Mouse (Mus musculus) naive thymus-derived CD4-positive, alpha-beta T cell, adult 2 months (primary cell): ENCODE measurements around the gene Wapl.
A peak's percentile ranks its signal among the peaks of the same experiment; 100 is the strongest.

Experiments
- DNase-seq: peaks from one replicate; pipeline ENCODE4 v3.0.0-alpha.2; 2011; ENCODE audit warnings: low read depth

The Wapl gene

DNA sequence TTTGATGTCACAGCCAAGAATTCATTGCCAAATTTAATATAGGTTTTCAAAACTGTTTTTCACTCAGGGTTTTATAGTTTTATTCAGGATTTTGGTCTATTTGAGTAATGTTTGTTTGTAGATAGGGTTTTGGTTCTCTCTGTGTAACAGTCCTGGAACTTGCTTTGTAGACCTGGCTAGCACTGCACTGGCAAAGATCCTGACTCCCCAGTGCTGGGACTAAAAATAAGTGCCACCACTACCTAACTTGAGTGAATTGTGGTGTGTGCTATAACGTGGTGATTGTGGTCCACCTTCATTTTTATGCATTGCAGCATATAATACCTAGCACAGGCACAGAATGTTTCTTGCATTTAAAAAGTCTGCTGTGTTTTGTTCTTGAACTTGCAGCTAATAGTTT lies 23.6 kb downstream of the Wapl start:
- no peak for DNase-seq

DNA sequence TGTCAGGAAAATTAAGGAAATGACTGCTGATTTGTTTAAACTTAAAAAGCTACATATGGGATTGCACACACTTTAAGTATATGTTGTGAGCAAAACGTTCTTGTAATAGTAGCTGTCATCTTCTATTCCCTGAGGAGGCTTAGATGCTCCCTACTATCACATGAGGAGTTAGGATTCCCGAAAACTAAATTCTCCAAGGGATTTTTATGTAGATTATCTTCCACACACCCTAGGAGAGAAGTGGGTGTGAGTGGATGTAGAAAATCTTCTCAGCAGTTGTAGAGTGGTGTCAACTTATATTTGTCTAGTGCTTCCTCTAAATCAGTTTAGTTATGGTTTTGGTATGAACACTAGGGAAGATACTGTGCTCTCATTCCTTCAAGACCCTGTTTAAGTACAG lies 36.5 kb downstream of the Wapl start:
- no peak for DNase-seq

DNA sequence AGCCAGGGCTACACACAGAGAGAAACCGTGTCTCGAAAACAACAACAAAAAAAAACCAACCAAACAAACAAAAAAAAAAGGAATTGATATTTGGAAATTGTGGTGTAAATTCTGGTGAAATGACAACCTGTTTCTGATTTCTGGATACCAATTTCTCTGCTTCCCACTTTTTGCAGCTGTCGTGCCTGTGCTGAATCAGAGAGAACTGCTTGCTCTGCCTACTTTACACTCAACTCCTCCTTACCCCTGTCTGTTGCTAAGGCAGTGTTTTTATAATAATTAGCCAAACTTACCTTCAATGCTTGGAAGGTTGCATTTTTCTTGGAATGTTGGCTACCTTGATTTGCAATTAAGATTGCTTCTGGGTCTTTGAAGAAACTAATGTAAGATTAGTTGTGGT lies 38.3 kb downstream of the Wapl start:
- no peak for DNase-seq

DNA sequence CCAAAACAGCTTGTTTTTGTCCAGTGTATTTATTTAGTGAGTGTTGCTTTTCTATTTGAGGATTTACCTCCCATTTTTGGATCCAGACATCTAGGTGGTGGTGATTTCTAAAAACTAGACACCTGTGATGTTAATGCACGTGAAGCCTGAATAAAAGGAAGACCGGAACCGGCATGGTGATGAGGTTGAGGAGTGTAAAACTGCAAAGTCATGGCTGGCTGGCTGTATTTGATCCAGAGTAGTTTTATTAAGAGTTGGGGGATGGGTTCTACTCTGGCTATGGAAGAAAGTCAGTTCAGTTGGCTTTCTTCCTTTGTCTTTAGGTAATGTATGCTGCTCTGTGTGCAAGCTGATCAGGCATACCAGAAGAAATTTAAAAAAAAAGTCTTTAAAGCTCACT lies 39.1 kb downstream of the Wapl start:
- no peak for DNase-seq

DNA sequence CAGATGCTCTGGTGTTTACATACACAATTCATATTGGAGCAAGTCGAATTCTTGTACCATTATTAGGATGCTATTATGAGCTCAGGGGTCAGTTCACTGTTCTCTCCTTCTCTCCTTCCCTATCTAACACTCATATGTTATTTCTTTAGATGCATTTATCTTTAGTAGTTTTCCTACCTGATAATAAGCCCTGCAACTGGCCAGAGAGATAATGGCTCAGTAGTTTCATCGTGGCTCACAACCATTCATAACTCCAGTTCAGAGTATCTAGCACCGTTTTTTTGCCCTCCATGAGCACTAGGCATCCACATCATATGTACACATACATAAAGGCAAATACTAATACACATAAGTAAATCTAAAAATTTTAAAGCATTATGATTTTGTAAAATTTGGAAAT lies 44.4 kb downstream of the Wapl start:
- DNase-seq, result no peak

DNA sequence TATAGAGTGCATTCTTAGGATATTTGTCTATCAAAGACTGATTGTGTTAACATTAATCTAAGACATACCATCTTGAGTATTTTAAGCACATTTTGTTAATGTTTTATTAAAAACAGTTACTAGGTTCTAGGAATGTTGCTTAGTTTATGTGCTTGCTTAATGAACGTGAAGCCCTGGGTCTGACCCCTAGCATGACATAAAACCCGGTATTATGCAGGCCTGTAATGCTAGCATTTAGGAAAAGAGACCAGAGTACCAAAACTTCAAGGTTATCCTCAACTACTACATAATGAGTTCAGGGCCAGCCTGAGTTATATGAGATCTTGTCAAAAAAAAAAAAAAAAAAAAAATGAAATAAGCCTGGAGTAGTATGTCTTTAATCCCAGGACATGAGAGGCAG lies 54.0 kb downstream of the Wapl start:
- DNase-seq, result no peak

DNA sequence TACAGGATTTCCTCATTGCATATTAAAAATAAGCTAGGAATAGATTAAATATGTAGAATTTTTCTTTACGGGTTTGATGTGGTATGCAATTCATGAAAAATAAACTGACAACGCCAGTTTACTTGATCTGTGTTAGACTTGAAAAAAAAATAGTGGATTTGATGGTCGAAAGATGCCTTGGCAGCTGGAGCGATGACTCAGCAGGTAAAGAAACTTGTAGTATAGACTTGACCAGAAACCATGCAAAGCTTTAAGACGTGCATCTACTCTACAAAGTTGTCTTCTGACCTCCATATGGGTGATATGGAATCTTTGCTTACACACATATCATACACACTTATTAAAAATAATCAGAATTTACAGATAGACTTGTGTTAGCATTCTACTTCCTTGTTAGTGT lies 61.7 kb downstream of the Wapl start:
- no peak for DNase-seq

DNA sequence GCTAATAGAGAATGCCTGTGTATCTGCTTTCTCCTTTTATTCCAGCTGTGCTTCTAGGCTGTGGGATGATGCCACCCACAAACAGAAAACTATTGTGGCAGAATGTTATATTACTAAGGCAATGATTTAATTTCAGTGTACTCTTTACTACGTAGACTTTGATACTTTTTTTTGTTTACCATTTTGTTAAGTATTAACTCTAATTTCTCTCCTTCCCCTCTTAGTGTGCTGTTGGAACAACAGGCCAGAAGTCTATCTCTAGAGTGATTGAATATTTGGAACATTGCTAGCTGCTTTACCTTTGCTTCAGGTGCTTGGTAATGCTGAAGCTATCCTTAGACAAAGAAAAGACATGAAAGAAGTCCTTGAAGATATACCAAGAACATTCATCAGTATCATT lies 71.7 kb downstream of the Wapl start:
- DNase-seq, result no peak

DNA sequence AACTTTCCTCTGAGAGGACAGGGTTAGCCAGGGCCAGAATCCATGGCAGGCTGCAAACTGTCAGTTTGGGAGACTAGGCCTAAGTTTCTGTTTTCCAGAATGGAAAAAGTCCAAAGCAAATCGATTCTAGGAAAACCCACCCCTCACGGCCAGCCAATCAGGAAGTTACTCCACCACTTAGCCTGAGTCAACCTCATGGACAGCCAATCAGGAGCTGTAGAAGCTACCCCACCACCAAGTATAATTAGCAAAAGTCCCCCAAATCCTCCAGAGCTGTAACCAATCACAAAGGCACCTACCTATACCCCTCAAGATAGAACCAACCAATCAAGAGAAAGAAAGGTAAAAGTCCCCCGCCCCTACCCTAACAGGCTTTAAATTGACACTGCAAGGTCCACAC lies 82.0 kb downstream of the Wapl start:
- DNase-seq, result no peak

DNA sequence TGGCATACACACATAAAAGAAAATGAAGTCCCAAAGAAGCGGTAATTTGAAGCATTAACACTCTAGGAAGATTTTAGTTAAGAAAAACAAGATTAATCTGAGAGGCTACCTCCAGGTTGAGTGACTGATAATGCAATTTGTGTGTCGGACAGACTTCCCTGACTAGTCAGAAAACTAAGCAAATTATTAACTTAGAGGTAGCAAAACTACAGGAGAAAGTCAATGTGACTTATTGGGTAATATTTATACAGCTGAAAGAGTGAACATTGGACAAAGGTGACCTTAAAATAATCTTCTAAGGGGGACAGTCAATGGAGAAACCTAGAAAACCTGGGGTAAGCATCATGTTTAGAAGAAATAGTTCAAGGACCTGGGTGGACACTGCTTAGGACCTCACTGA lies 86.2 kb downstream of the Wapl start:
- DNase-seq, result no peak

DNA sequence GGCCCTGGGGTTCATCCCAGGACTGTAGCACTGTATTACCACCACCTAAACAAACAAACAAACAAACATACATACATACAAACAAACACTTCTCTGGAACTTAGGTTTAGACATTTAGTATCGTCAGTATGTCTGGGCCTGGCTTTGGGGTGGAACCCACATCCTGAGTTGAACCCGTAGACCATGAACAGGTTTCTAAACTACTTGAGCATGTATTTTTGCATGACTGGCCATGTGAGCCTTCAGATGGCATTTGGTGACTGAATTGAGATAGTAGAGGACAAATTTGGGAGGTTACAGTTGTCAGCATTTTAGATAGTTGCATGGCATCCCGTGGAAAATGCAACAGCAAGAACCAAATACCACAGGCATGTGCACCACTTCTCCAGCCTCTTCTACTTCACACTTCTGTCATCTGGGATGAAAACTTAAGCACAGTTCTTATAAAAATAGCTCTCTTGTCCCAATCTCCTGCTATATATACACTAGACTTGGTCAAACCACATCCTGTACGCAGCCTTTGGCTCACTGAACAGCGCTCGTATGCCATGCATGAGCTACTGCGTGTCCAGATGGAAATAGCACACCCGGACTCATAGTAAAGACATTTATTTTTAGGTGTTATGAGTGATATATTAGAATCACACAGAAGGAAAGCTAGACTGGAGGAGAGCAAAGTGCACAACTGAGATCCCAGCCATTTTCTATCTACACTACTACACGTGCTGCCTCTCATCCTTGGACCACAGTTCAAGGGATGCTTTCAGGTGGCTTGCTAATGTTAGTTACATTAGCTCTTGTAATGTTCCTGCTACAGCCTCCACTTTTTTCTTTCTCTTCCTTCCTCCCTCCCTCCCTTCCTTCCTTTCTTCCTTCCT lies 87.6 kb downstream of the Wapl start:
- peak; percentile 28 for DNase-seq

DNA sequence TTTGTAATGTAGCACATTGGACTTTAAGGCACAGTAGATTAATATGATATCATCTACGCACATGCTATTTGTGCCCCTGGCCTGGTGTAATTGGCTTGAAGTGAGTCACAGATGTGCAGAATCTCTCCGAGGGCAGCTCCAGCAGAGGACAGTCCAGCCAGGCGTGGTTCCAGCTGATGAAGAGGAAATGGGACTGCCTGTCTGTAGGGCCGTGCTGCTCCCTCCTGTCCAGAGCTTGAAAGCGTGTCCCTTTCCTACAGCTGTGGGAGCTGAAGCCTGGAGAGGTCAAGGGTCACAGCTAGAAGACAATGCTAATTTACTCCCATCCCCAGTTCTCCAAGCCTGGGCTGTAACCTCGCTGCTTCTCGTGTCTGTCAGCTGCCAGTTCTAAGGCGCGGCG lies 89.0 kb downstream of the Wapl start:
- no peak for DNase-seq

DNA sequence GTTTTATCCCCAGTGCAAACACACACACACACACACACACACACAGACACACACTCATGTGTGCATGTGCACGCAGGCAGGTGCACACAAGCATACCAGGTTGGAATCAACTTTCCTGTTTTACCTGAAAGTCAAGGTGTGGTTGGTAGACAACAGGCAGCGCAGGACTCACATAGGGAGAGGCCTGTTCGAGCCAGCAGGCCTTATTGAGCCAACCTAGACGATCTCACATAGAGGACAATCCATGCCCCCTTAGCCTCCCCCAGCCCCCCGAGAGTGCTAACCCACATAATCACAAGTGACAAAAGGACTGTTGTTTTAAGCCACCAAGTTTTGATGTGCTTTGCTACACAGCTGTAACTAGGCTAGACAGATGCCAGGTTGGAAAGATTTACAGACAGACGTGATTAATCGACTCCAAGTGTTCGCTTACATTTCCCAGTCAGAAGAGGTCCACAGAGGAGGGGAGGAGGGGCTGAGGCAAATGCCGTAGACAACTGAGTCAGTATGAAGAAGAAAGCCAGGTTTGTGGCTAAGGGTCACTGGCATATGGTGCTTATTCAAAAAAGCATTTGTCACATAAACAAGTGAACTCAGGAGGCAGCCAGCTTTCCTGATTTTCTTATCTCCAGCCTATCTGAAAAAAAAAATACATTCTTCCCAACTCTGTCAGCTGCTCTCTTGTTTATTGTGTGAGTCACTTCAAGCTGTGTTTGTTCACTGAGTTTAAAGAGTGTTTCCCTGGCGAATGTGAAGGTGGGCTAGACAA lies 90.2 kb downstream of the Wapl start:
- no peak for DNase-seq

DNA sequence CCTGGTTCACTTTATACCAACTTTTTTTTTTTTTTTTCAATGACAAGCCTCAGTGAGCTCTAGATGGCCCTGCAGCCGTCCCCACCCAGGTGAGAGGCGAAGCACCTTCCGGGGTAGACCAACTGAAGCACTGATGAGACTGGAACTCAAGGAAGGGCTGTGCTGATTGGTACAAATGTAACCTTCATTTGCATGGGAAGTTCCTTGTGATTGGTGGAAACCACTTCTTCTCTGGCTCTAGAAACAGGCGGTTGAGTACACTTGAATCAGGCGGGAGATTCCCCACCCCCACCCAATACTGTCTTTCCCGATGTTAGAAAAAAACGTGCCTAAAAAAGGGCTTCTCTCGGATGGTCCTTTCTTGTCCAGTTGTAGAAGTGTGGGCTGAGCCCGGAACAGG lies 91.2 kb downstream of the Wapl start:
- no peak for DNase-seq

DNA sequence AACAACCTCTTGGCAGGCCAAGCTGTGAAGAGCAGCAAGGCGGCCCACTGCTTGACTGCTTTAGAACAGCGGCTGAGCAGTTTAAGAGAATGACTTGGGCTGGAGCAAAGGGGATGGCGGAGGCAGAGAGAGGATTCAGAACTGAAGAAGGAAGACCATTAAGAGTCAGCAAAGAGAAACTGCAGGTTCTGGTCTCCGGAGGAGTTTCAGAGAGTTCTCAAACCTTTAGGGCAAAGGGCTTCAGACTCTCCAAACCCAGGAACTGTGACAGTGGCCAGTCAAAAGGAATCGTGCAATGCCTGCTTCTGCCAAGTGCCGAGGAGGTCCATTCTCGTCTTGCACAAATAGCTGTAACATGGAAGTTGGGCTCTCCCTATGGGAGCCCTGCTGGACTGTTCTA lies 91.7 kb downstream of the Wapl start:
- no peak for DNase-seq

DNA sequence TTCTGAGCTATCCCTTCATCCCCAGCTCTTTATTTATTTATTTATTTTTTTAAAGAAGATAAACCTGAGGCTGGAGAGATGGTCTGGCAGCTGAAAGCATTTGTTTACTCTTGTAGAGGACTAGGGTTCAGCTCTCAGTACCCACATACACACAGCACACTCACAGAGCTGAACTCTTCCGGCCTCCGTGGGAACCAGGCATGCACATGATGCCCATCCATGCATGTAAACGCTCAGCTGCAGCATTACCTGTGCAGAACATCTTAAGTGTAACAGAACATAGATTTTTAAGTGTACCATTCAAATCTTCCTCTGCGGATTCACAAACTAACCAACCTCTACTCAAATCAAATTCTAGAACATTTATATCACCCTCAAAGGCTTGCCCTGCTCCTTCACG lies 92.5 kb downstream of the Wapl start:
- DNase-seq, result no peak

DNA sequence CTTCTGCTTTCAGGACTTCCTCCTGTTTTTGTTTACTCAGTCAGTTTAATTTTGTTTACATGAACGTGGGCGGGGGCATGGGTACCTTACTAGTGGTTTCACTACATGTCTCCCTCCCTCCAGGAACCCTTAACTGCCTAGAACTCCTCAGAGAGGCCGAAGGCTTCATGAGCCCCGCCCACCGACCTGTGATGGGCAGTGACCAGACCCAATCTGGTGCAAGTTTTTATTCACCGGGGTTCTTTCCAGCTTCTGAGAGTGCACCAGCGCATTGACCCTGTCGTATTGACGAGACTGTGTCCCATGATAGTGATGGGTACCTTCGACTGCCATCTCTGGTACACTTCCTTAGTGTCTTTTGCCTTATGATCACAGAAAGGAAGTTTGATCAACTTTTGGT lies 94.6 kb downstream of the Wapl start:
- DNase-seq, result peak; percentile 68

DNA sequence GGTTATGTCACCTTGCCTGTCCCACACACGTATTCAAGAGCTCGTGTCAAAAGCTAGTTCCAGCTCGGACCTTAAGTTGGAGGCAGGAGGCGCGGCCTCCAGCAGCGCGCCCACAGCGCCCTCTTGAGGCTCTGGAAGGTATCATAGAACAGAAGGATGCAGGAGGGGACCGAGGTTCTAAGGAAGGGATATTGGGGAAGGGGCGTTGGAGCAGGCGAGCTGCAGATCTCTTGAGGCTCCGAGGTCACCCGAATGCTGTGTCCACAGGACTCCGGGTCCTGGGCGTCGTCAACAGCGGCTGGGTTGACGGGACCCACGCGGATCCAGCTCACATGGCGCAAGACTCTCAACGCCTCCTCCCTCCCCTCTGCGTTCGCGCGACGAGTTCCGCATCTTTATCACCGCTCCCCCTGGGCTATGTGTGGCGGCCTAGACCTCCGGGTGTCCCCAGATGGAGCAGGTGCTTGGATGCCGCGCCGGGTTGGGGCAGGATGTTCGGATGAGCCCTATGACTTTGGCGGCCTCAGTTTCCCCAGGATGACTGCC lies 95.4 kb downstream of the Wapl start:
- DNase-seq, result peak; percentile 89

DNA sequence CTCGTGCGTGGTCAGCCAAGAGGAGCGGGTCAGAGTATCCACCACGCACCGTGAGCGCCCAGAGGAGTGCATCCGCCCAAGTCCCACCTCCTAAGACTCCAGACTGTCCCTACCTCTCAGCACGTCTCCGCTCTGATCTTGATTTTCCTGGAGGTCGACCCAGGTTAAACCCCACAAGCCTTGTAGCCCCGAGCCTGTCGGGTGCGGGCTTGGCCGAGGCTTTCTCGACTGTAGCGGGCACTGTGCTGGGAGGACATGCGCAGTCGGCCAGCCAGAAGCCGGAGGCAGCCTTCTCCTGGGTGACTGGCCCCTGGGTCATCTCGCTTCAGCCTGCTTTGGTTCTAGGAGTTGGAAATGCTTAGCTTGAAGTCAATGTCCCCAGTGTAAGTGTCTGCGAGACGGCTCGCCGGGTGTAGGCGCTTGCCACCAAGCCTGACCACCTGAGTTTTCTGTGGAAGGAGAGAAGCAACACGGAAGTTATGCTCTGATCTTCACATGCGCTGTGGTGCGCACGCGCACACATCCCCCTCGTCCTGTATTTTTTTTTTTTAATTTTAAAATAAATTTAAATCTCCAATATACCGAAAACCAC lies 95.9 kb downstream of the Wapl start:
- peak; percentile 61 for DNase-seq

DNA sequence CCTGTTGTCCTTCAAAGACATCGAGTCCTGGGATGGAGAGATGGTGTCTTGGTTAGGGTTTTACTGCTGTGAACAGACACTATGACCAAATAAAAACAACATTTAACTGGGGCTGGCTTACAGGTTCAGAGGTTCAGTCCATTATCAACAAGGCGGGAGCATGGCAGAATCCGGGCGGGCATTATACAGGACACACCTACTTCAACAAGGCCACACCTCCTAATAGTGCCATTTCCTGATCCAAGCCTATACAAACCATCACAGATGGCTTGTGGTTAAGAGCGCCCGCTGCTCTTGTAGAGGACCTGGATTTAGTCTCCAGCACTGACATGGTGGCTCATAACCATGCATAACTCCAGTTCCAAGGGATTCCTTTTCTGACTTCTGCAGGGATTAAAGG lies 96.7 kb downstream of the Wapl start:
- no peak for DNase-seq

DNA sequence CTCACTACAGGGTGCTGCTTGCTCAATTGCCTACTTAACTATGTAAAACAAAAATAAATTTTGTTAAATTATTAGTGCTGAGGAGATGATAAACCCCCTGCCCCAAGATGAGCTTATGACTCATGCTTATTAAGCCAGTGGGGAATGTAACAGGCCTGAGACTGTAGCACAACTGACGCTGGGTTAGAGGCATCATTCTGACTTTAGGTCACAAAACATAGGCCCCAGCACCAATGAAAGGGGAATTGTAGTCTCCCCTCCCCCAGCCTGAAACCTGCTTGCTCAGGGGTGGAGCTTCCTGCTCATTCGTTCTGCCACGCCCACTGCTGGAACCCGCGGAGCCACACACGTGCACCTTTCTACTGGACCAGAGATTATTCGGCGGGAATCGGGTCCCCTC lies 97.9 kb downstream of the Wapl start:
- DNase-seq, result peak; percentile 45

DNA sequence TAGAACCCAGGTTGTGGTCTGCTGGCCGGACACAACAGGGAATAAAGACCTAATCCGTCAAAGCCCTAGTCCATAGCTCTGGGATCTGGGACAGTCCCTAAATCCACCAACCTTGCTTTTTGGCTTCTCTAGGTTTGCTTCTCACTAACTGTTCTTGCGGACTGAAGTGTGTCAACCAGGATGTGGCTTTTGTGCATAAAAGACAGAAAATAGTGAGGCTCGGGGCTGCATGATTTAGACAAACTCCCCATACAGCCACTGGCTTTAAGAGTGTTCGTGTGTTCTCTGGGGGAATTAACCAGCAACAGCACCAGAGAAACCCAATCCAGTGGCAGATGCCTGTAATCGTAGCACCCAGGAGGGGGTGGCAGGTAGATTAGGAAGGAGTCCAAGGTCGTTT lies 98.4 kb downstream of the Wapl start:
- peak; percentile 64 for DNase-seq

DNA sequence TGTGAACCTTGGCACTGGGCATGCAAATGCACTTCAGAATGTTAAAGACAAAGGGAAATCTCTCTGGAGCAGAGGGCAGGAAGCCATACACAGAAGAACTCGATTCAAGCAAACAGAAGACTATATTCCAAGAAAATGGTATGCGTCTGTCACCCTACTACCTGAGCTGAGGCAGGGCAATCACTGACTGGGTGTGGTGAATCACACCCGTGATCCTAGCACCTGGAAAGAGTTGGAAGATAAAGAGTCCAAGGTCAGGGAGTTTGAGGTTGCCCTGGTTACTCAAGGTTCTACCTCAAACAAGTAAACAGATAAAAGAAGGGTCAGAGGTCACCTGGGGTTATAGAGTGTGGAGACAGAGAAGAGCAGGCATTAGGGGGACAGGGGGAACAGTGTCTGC lies 100.0 kb downstream of the Wapl start:
- no peak for DNase-seq
